Mouse (Mus musculus): ENCODE measurements around the gene Fam170b.

DNA sequence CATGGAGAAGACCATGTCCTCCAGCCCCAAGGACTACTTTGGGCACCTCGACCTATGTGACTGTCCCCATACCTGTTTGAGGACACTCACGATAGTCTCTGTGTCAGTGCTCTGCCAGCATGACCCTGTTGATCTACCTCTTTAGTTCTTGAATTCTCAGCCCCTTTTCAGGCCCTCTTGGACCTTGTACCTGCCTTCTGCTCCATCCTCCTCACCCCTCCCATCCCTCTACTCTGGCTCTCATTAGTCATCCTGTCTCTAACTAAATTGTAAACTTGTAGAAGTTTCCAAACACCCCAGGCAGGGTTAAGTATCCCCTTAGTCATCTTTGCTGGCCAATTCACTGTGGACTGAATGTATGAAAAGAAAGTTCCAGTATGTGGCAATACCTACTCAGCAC, 36.0 kb upstream of the Fam170b start:
- TF ChIP-seq ZNF384 (IDR thresholded peaks at IDR 0.05; ENCODE audit: low read depth, low read length), result no peak
- no peak for TF ChIP-seq HCFC1 (IDR thresholded peaks at IDR 0.05; ENCODE audit: borderline replicate concordance, insufficient read depth, low read length)
- no peak for TF ChIP-seq CHD2 (IDR thresholded peaks at IDR 0.05; ENCODE audit: low read depth, low read length)
- TF ChIP-seq MAFK (IDR thresholded peaks at IDR 0.05; ENCODE audit: insufficient read depth, low read depth, low read length), result no peak

All from ES-E14 (cell line).